Mouse (Mus musculus): ENCODE data around the gene Scd2.

DNA sequence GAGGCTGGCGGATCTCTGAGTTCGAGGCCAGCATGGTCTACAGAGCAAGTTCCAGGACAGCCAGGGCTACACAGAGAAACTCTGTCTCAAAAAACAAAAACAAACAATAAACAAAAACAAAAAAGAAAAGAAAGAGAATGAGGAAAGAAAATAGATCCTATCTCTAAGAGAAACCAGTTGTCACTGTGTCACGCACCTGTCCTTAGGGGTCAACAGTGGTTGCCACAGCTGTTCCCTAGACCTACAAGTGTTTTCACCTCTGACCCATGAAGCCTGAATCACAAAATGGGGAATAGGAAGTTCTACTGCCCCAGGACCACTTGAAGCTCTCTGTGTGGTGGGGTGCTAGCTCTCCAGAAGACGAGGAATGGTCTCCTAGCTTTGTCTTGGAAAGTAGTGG lies 19.0 kb upstream of the Scd2 start:
- TF ChIP-seq CTCF (IDR thresholded peaks at IDR 0.05; ENCODE audit: control insufficient read depth, insufficient read depth, insufficient replicate concordance, low read depth, low read length) (no peak), POLR2A (IDR thresholded peaks at IDR 0.05; ENCODE audit: control insufficient read depth, low read depth, low read length) (no peak)

All from testis, adult 2 months (tissue).